Mouse (Mus musculus) retina, embryonic 14.5 days (tissue): Measurements from ENCODE around the gene Ndrg4.

Source experiments
- DNase-seq: peaks from one replicate; pipeline ENCODE4 v3.0.0-alpha.2; 2015; ENCODE audit warnings: low spot score

Ndrg4 gene

GRCm38 (mm10) chr8:95678024-95678611 lies 1.3 kb downstream of the Ndrg4 start:
- DNase-seq = peak; percentile 56

GRCm38 (mm10) chr8:95688073-95688672 lies 11.4 kb downstream of the Ndrg4 start:
- no peak for DNase-seq

GRCm38 (mm10) chr8:95690929-95691541 lies 14.3 kb downstream of the Ndrg4 start:
- DNase-seq = no peak

- DNase-seq = no peak
These were observed 17.9 kb downstream of the Ndrg4 start for GRCm38 (mm10) chr8:95694631-95695030.

- DNase-seq = no peak
These were observed 19.9 kb downstream of the Ndrg4 start for GRCm38 (mm10) chr8:95696661-95697060.

- DNase-seq = peak; percentile 98
These were observed 20.3 kb downstream of the Ndrg4 start for GRCm38 (mm10) chr8:95697128-95697527.

GRCm38 (mm10) chr8:95698179-95698578 lies 21.4 kb downstream of the Ndrg4 start:
- no peak for DNase-seq

- peak; percentile 74 for DNase-seq
These were observed 23.5 kb downstream of the Ndrg4 start for GRCm38 (mm10) chr8:95700282-95700681.

- DNase-seq = no peak
These were observed 25.0 kb downstream of the Ndrg4 start for GRCm38 (mm10) chr8:95701809-95702208.

- peak; percentile 90 for DNase-seq
These were observed 26.0 kb downstream of the Ndrg4 start for GRCm38 (mm10) chr8:95702480-95703446.

GRCm38 (mm10) chr8:95703461-95704260 lies 26.9 kb downstream of the Ndrg4 start:
- DNase-seq = peak; percentile 69

- no peak for DNase-seq
These were observed 27.8 kb downstream of the Ndrg4 start for GRCm38 (mm10) chr8:95704538-95704937.

- no peak for DNase-seq
These were observed 32.8 kb downstream of the Ndrg4 start for GRCm38 (mm10) chr8:95709579-95709978.

- DNase-seq = no peak
These were observed 34.2 kb downstream of the Ndrg4 start for GRCm38 (mm10) chr8:95711029-95711428.

GRCm38 (mm10) chr8:95712395-95712794 lies 35.6 kb downstream of the Ndrg4 start:
- no peak for DNase-seq

GRCm38 (mm10) chr8:95713100-95714010 lies 36.6 kb downstream of the Ndrg4 start:
- DNase-seq = peak; percentile 90

GRCm38 (mm10) chr8:95714367-95714766 lies 37.6 kb downstream of the Ndrg4 start:
- DNase-seq = no peak

GRCm38 (mm10) chr8:95714837-95715413 lies 38.1 kb downstream of the Ndrg4 start:
- DNase-seq = no peak

GRCm38 (mm10) chr8:95715676-95716531 lies 39.1 kb downstream of the Ndrg4 start, which contains the start of gene Setd6:
Gene Setd6 (plus strand): TSS chr8:95715881.
- DNase-seq = peak; percentile 92
